Mouse (Mus musculus) megakaryocyte, embryonic 14.5 days (primary cell): Measurements from ENCODE around the gene Lbh.

Source experiments
- FLI1 ChIP-seq: IDR thresholded peaks from 2 replicates; pipeline ENCODE4 v1.6.1; 2012; ENCODE audit warnings: low read length, inconsistent platforms, mixed read lengths
- GATA1 ChIP-seq: IDR thresholded peaks from 3 replicates; pipeline ENCODE4 v1.6.1; 2012; ENCODE audit warnings: mixed read lengths, low read length, inconsistent platforms, borderline replicate concordance

DNA sequence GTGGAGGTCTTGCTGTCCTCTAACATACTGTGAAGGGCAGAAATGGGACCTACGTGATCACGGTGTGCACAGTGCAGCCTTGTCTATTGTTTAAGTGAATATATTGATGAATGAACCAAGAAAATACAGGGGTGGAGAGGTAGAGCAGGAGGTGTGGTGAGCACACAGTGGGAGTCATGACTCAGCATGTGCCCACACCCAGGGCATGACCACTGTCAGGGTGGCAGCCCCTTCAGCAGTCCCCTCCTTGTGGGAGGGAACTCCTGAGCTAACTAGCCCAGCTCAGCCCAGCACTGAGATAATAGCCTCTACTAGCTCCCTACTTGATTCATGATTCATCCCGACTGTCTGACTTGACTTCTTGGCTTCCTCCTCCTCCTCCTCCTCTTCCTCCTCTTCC, 19.3 kb upstream of the Lbh start:
- TF ChIP-seq GATA1 (no peak), FLI1 (no peak)
